Mouse (Mus musculus): ENCODE measurements around the gene Apobec4. TPM values are rescaled to one million over a fixed set of nuclear protein-coding genes. Genes with fewer than 3 reads are reported as not detected.

Gene Apobec4
- polyA plus RNA-seq, 1 experiment = not detected

GRCm38 (mm10) chr1:152800633-152801176 is 50.4 kb downstream of the Apobec4 start:
- H3K27ac ChIP-seq (ENCODE audit: insufficient read depth, low read length) = no peak overlapping the region
- no peaks in the 10 kb centered on the region for H3K36me3 ChIP-seq (ENCODE audit: control insufficient read depth, insufficient read depth, low read length, poor library complexity, severe bottlenecking)
- H3K4me3 ChIP-seq (ENCODE audit: low read depth, low read length) = no peak overlapping the region
- no peaks in the 10 kb centered on the region for H3K27me3 ChIP-seq (ENCODE audit: control insufficient read depth, insufficient read depth, low read length, poor library complexity, severe bottlenecking)
- no peak for TF ChIP-seq POLR2A (IDR thresholded peaks at IDR 0.05; ENCODE audit: insufficient read depth, low read length)
- TF ChIP-seq EP300 (IDR thresholded peaks at IDR 0.05; ENCODE audit: insufficient read depth, low read depth, low read length) = no peak
- TF ChIP-seq CTCF (IDR thresholded peaks at IDR 0.05; ENCODE audit: low read depth, low read length) = no peak
- peaks cover 2% of the 10 kb centered on the region for H3K4me1 ChIP-seq (ENCODE audit: control insufficient read depth, insufficient read depth, low read length)
- H3K9me3 ChIP-seq (replicated peaks; ENCODE audit: control insufficient read depth, insufficient read depth, low read length, poor library complexity, severe bottlenecking) = no peaks in the 10 kb centered on the region
- H3K9ac ChIP-seq (ENCODE audit: low read depth, poor library complexity, severe bottlenecking) = no peak overlapping the region

- Histone ChIP-seq H3K9me3 (replicated peaks; ENCODE audit: control insufficient read depth, insufficient read depth, low read length, poor library complexity, severe bottlenecking) (no peaks in the 10 kb centered on the region), H3K27me3 (ENCODE audit: control insufficient read depth, insufficient read depth, low read length, poor library complexity, severe bottlenecking) (no peaks in the 10 kb centered on the region), H3K36me3 (ENCODE audit: control insufficient read depth, insufficient read depth, low read length, poor library complexity, severe bottlenecking) (no peaks in the 10 kb centered on the region), H3K27ac (ENCODE audit: insufficient read depth, low read length) (no peak overlapping the region), H3K9ac (ENCODE audit: low read depth, poor library complexity, severe bottlenecking) (no peak overlapping the region), H3K4me1 (ENCODE audit: control insufficient read depth, insufficient read depth, low read length) (peaks cover 7% of the 10 kb centered on the region), H3K4me3 (ENCODE audit: low read depth, low read length) (no peak overlapping the region)
- TF ChIP-seq CTCF (IDR thresholded peaks at IDR 0.05; ENCODE audit: low read depth, low read length) (no peak), EP300 (IDR thresholded peaks at IDR 0.05; ENCODE audit: insufficient read depth, low read depth, low read length) (no peak), POLR2A (IDR thresholded peaks at IDR 0.05; ENCODE audit: insufficient read depth, low read length) (no peak)
These were observed 54.6 kb downstream of the Apobec4 start for GRCm38 (mm10) chr1:152804907-152805306.

Other genes starting within 250 kb of the Apobec4 start
- 3.0 and 5.4 TPM in 2 replicates for gene Rgl1, start 15.8 kb downstream of the Apobec4 start, polyA plus RNA-seq (2011; ENCODE audit: insufficient read depth, insufficient read length, low read depth, missing spikeins)
- 108 and 113 TPM in 2 replicates for gene Arpc5, start 16.0 kb downstream of the Apobec4 start, polyA plus RNA-seq (2011; ENCODE audit: insufficient read depth, insufficient read length, low read depth, missing spikeins)
- gene Ncf2, start 49.6 kb downstream of the Apobec4 start, polyA plus RNA-seq (2011; ENCODE audit: insufficient read depth, insufficient read length, low read depth, missing spikeins) = 1.4 and 1.6 TPM in 2 replicates
- gene Smg7, start 152.1 kb downstream of the Apobec4 start, polyA plus RNA-seq (2011; ENCODE audit: insufficient read depth, insufficient read length, low read depth, missing spikeins) = 144 and 156 TPM in 2 replicates
- gene Nmnat2, start 204.4 kb downstream of the Apobec4 start, polyA plus RNA-seq (2011; ENCODE audit: insufficient read depth, insufficient read length, low read depth, missing spikeins) = 31.1 and 35.6 TPM in 2 replicates